In the genomic region with DNA sequence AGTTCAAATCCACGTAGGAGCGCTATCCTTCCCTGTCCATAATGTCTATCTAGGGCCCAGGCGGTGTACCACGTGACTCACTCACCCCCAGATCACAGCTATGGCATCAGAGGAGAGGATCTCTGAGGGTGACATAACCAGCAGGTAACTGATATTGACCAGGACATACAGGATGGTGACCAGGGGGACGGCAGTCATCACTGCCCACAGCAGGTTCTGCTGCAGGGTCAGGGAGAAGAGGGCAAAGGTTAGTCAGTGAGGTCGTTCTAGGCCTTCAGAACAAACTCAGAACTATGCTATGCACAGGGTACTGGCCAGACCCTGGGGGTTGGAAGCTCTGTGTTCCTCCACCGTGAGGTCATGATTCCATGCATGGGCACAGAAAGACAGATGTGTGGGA, we compare ENCODE assay signal across 17 mouse cellular contexts.
"Had no signal": no experiment of that assay in that cellular context is flagged by ENCODE, and none has a peak within 500 bp of the region (broad histone marks: within the 10 kb centered on the region; RNA-seq: fewer than 3 reads in every experiment).

No protein-coding gene starts in this region.

- H3K27ac ChIP-seq: limb, embryonic 10.5 days; limb, embryonic 13.5 days; liver, embryonic 14.5 days; stomach, embryonic 15.5 days had no signal

- H3K27me3 ChIP-seq: limb, embryonic 13.5 days; stomach, embryonic 15.5 days had no signal

- H3K4me2 ChIP-seq: limb, embryonic 13.5 days; midbrain, embryonic 11.5 days; stomach, embryonic 15.5 days had no signal

- H3K9me3 ChIP-seq: limb, embryonic 10.5 days; limb, embryonic 13.5 days; stomach, embryonic 15.5 days had no signal

- H3K9ac ChIP-seq: limb, embryonic 13.5 days; liver, embryonic 14.5 days; stomach, embryonic 15.5 days had no signal

- H3K4me3 ChIP-seq: limb, embryonic 10.5 days; limb, embryonic 13.5 days; stomach, embryonic 15.5 days had no signal

- DNase-seq: kidney, adult 18-20 months; kidney, adult 9 months; kidney, postnatal 14 days; kidney, postnatal 4 days; lung, adult 2 months; lung, postnatal 14 days; lung, postnatal 4 days; midbrain, embryonic 14.5 days; right cerebral cortex, postnatal 14 days; right cerebral cortex, postnatal 4 days; spleen, adult 18-20 months; thymus, postnatal 25 days had no signal

- H3K36me3 ChIP-seq: limb, embryonic 10.5 days; limb, embryonic 13.5 days; stomach, embryonic 15.5 days had no signal

- H3K4me1 ChIP-seq: limb, embryonic 10.5 days; stomach, embryonic 15.5 days had no signal
